Mouse (Mus musculus) activated CD4-positive, CD25-positive, alpha-beta regulatory T cell (primary cell): ENCODE measurements around the gene Ldoc1. TPM values are rescaled to one million over a fixed set of nuclear protein-coding genes. Genes with fewer than 3 reads are reported as not detected.

Experiments used
- polyA plus RNA-seq, 2 experiments: library from polyadenylated mRNA; unstranded; fragments of 100-300 nt; shearing (Covaris generic); gene quantifications; one replicate each; pipeline ENCODE4 v1.2.1; 2017

Ldoc1 gene
- polyA plus RNA-seq, result not detected

DNA sequence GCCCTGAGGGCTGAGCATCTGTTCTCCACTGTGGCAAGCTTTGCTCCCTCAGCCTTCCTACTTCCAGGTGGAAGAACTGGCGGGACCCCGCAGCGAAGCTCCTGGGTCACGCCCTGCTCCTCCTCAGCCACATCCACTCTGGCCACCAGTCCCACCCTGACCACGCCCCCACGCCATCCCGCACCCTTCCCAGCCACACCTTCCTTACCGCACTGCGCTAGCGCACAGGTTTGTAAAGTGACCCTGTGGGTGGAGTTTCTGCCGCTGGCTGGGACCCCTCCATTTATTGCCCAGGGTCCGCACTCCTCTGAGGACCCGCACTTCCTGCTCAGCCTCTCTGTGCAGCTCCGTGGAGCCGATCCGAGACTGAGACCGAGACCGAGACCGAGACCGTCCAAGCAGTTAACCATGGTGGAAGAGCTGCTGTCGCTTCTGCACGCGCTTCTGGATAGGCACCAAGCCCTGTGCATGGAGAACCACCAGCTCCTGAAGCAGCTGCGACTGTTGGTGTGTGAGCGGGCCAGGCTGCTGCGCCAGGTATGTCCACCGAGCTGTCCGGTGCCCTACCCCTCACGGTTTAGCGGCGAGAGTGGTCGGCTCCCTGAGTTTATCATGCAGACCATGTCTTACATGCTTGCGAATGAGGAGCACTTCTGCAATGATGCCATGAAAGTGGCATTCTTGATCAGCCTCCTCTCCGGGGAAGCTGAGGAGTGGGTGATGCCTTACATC, at the start of gene Ldoc1:
Ldoc1 (plus strand) TSS at position 196 of the 732 bp plus-strand sequence.

